Mouse (Mus musculus): Measurements from ENCODE around the gene Mgst3. TPM values are rescaled to one million over a fixed set of nuclear protein-coding genes. Genes with fewer than 3 reads are reported as not detected.

Gene Mgst3
- polyA plus RNA-seq (2016; fragmentation: Nextera tagmentation; extraction: Ambion mirVana) = 55.6 and 60.3 TPM in 2 replicates

DNA sequence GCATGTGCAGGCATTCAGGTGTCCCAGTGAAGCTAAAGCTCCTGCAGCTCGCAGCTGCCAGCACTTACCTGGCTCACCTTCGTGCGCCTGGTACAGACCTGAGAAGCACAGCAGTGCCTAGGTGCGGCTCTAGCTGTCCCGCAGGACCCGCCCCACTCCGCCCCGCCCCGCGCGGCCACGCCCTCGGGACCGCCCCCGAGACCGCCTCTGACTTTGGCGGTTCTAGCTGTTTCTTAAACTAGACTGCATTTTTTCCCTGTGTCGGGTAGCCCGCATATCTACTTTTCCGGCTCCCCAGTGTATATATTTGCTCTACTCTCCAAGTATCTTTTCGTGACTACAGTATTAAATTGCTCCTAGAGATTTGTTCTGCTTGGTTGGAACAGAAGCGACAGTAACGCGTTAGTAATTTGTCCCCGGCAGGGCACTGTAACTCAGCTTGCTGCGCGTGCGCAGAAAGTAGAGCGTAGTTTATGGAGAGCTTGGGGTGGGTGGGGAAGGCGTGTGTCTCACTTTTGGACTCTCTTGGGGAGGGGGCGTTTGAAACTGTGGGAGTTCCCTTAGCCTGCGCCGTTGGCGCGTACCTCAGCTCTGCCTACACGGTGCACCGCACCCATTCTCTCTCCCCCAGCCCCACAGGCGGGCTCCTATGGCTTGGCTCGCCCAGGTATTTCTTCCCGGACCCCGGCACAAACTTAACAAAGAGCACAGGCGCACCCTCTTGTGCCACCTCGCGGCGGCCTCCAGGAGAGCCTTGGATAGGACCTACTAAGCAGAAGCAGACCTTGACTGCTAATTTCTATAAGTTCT is at the start of gene Mgst3:
Mgst3 (minus strand) TSS at position 159 of the 810 bp plus-strand sequence.
- no peaks in the 10 kb centered on the region for H3K36me3 ChIP-seq (replicated peaks)
- peaks cover 36% of the 10 kb centered on the region for H3K27me3 ChIP-seq (ENCODE audit: poor library complexity, severe bottlenecking)
- DNase-seq (ENCODE audit: extremely low spot score, low spot score) = peak; percentile 92
- no peaks in the 10 kb centered on the region for H3K9me3 ChIP-seq
- peak within 1 kb of the TSS; percentile 96 for H3K27ac ChIP-seq
- peak within 1 kb of the TSS; percentile 79 for H3K4me3 ChIP-seq
- WGBS = under 1% methylated on average over 45 of the region's 45 CpGs
- peaks cover 17% of the 10 kb centered on the region for H3K4me1 ChIP-seq

- no peak for DNase-seq (ENCODE audit: extremely low spot score, low spot score)
- no peaks in the 10 kb centered on the region for H3K27me3 ChIP-seq (ENCODE audit: poor library complexity, severe bottlenecking)
- 70% methylated on average over 9 of the region's 9 CpGs for WGBS
Measured at GRCm38 (mm10) chr1:167438231-167438885, 44.7 kb upstream of the Mgst3 start.

DNA sequence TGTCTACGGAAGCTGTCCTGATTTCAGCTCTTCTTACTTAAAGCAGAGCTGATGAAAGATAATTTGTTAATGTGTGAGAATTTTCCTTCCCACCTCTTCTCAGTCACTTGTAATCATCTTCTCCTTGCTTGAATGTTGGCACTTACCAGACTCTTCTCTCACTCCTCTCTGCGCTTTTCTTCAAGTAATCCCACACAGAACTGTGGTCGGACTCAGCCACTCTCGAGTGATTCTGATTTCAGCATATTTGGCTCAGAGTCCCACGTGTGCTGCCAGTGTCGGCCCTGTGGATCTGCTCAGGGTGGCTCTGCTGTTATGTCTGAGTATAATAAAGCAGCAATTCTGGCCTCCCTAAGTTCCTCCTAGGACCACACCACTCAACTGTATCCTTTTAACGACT is 43.5 kb upstream of the Mgst3 start:
- Histone ChIP-seq H3K27ac (no peak overlapping the region), H3K27me3 (ENCODE audit: poor library complexity, severe bottlenecking) (no peaks in the 10 kb centered on the region), H3K4me3 (no peak overlapping the region), H3K4me1 (peaks cover 8% of the 10 kb centered on the region; the same call in 1 of the 2 replicates), H3K36me3 (replicated peaks) (no peaks in the 10 kb centered on the region), H3K9me3 (no peaks in the 10 kb centered on the region)
- WGBS = 89% methylated on average over 7 of the region's 7 CpGs
- DNase-seq (ENCODE audit: extremely low spot score, low spot score) = no peak

More at GRCm38 (mm10) chr1:167438231-167438885, 44.7 kb upstream of the Mgst3 start:
- no peak overlapping the region for H3K4me3 ChIP-seq
- no peak overlapping the region for H3K27ac ChIP-seq
- peaks cover 8% of the 10 kb centered on the region; the same call in 1 of the 2 replicates for H3K4me1 ChIP-seq
- H3K9me3 ChIP-seq = no peaks in the 10 kb centered on the region
- no peaks in the 10 kb centered on the region for H3K36me3 ChIP-seq (replicated peaks)

DNA sequence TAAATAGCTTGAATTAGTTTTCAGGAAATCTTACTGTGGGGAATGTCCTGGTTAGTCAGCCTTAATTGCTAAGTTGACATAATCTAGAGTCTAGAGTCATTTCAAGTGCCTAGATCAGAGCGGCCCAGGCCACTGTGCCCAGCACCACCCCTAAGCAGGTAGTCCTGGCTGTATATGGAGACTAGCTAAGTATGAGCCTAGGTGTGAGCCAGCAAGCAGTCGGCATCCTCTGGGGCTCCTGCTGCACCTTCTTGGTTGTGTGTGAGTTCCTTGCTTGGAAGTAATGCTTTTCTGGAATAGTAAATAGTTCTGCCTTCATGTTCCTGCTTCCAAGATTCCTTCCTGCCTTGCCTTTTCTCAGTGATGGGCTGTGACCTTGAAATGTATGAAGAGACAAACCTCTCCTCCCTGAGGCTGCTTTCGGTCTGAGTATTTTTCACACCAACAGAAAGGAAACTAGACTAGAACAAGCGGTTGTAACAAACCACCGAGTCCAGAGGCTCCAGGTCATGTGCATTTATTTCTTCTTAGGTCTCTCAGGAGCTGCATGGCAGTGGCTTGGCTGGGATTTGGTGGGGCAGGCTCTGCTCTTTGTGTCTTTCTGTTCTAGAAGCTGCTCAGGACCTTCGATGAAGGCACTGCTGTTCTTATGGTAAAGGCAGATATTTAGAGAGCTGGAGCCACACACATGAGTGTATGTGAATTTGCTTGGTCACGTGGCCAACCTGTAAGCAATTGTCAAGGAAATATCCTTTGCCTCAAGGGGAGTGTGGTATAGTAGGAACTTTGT is 42.7 kb upstream of the Mgst3 start:
- H3K27ac ChIP-seq = no peak overlapping the region
- no peaks in the 10 kb centered on the region for H3K9me3 ChIP-seq
- WGBS = 89% methylated on average over 7 of the region's 7 CpGs
- H3K36me3 ChIP-seq (replicated peaks) = no peaks in the 10 kb centered on the region
- no peaks in the 10 kb centered on the region for H3K27me3 ChIP-seq (ENCODE audit: poor library complexity, severe bottlenecking)
- DNase-seq (ENCODE audit: extremely low spot score, low spot score) = no peak
- H3K4me3 ChIP-seq = no peak overlapping the region
- H3K4me1 ChIP-seq = peaks cover 8% of the 10 kb centered on the region; the same call in 1 of the 2 replicates

- H3K9me3 ChIP-seq = no peaks in the 10 kb centered on the region
- no peak for DNase-seq (ENCODE audit: extremely low spot score, low spot score)
- no peaks in the 10 kb centered on the region for H3K27me3 ChIP-seq (ENCODE audit: poor library complexity, severe bottlenecking)
- H3K4me1 ChIP-seq = peaks cover 8% of the 10 kb centered on the region; the same call in 1 of the 2 replicates
- no peaks in the 10 kb centered on the region for H3K36me3 ChIP-seq (replicated peaks)
- 90% methylated on average over 4 of the region's 4 CpGs for WGBS
- no peak overlapping the region for H3K4me3 ChIP-seq
- H3K27ac ChIP-seq = no peak overlapping the region
Measured at GRCm38 (mm10) chr1:167434931-167435330, 41.3 kb upstream of the Mgst3 start.

GRCm38 (mm10) chr1:167430976-167431676 is 37.5 kb upstream of the Mgst3 start:
- WGBS = 74% methylated on average over 9 of the region's 9 CpGs
- H3K9me3 ChIP-seq = no peaks in the 10 kb centered on the region
- no peak for DNase-seq (ENCODE audit: extremely low spot score, low spot score)
- H3K4me3 ChIP-seq = no peak overlapping the region
- no peaks in the 10 kb centered on the region for H3K36me3 ChIP-seq (replicated peaks)
- no peak overlapping the region for H3K27ac ChIP-seq
- H3K4me1 ChIP-seq = no peaks in the 10 kb centered on the region
- H3K27me3 ChIP-seq (ENCODE audit: poor library complexity, severe bottlenecking) = no peaks in the 10 kb centered on the region

- DNase-seq (ENCODE audit: extremely low spot score, low spot score) = no peak
- H3K27ac ChIP-seq = no peak overlapping the region
- WGBS = 86% methylated on average over 7 of the region's 7 CpGs
- no peaks in the 10 kb centered on the region for H3K9me3 ChIP-seq
- H3K4me1 ChIP-seq = 0 out of 2 replicates have a peak, but pooled peaks cover 3% of the 10 kb centered on the region
- H3K4me3 ChIP-seq = no peak overlapping the region
- H3K36me3 ChIP-seq (replicated peaks) = no peaks in the 10 kb centered on the region
- H3K27me3 ChIP-seq (ENCODE audit: poor library complexity, severe bottlenecking) = no peaks in the 10 kb centered on the region
Measured at GRCm38 (mm10) chr1:167426681-167427080, 33.0 kb upstream of the Mgst3 start.

DNA sequence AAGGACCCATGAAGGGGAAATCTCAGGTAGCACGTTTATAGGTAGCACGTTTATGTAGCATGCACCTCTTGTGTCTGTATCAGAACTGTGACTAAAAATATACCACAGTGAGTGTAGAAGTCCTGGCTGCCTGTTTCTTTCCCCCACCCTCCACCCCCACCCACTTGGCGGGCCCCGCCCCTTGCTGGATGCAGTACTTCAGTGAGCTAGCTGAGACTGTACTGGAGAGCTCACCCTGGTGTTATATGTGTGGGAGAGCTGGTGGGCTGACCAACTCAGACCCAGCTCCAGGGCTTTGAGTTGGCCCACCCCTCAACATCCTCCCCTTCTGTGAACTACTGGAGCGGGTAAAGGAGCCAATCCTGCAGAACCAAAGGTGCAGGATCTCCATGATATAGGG is 31.9 kb upstream of the Mgst3 start:
- Histone ChIP-seq H3K27ac (no peak overlapping the region), H3K4me1 (0 out of 2 replicates have a peak, but pooled peaks cover 3% of the 10 kb centered on the region), H3K36me3 (replicated peaks) (no peaks in the 10 kb centered on the region), H3K27me3 (ENCODE audit: poor library complexity, severe bottlenecking) (no peaks in the 10 kb centered on the region), H3K9me3 (no peaks in the 10 kb centered on the region), H3K4me3 (no peak overlapping the region)
- DNase-seq (ENCODE audit: extremely low spot score, low spot score) = no peak
- WGBS = 87% methylated on average over 5 of the region's 5 CpGs

DNA sequence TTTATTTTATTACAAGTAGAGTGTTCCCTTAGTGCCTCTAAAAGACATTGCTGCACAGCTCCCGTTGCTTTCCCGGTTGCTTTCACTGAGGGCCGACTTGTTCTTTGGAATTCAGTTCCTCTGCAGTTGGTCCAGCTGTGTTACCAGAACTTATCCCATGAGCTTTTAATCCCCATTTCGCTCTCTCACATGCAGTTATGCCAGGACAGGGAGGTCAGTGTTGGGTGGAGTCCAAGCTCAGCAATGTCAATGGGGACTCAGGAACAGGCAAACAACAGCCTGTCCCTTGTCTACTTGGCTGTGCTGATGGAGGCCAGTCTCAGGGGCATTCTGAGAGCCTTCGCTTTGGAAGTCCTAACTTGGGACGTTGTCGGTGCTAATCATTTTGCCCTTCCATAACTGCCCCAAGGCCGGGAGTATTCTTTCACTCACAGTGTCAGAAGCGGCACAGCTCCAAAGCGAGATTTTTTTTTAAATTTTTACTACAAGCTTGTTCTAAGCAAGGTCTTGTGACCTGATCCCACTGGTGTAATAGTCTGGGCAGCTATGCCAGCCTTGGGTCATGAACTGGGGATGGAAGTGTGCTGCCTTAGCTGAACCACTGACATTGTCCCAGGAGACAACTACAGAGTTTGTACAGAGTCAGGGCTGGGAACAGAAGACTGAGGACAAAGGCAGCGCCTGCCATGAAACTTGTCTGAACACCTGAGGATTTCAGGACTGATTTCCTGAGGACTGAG is 29.0 kb upstream of the Mgst3 start:
- no peak overlapping the region for H3K4me3 ChIP-seq
- no peaks in the 10 kb centered on the region for H3K36me3 ChIP-seq (replicated peaks)
- H3K27ac ChIP-seq = no peak overlapping the region
- WGBS = 86% methylated on average over 11 of the region's 11 CpGs
- H3K27me3 ChIP-seq (ENCODE audit: poor library complexity, severe bottlenecking) = no peaks in the 10 kb centered on the region
- no peak for DNase-seq (ENCODE audit: extremely low spot score, low spot score)
- H3K4me1 ChIP-seq = 0 out of 2 replicates have a peak, but pooled peaks cover 3% of the 10 kb centered on the region
- no peaks in the 10 kb centered on the region for H3K9me3 ChIP-seq

GRCm38 (mm10) chr1:167414846-167415245 is 21.2 kb upstream of the Mgst3 start:
- H3K4me3 ChIP-seq = no peak overlapping the region
- no peaks in the 10 kb centered on the region for H3K4me1 ChIP-seq
- DNase-seq (ENCODE audit: extremely low spot score, low spot score) = peak; percentile 74
- no peaks in the 10 kb centered on the region for H3K36me3 ChIP-seq (replicated peaks)
- WGBS = 6% methylated on average over 7 of the region's 7 CpGs
- H3K27ac ChIP-seq = no peak overlapping the region
- H3K9me3 ChIP-seq = no peaks in the 10 kb centered on the region
- H3K27me3 ChIP-seq (ENCODE audit: poor library complexity, severe bottlenecking) = no peaks in the 10 kb centered on the region

- H3K27ac ChIP-seq = no peak overlapping the region
- no peak overlapping the region for H3K4me3 ChIP-seq
- WGBS = 77% methylated on average over 12 of the region's 12 CpGs
- H3K27me3 ChIP-seq (ENCODE audit: poor library complexity, severe bottlenecking) = no peaks in the 10 kb centered on the region
- DNase-seq (ENCODE audit: extremely low spot score, low spot score) = no peak
- no peaks in the 10 kb centered on the region for H3K9me3 ChIP-seq
- no peaks in the 10 kb centered on the region for H3K4me1 ChIP-seq
- no peaks in the 10 kb centered on the region for H3K36me3 ChIP-seq (replicated peaks)
Measured at GRCm38 (mm10) chr1:167411991-167412715, 18.5 kb upstream of the Mgst3 start.
